Mouse (Mus musculus): ENCODE results near the gene Iqce.
"Not testable (repeated sequence)": the region's sequence is repeated elsewhere in the genome, so short reads cannot be mapped to it uniquely, and the experiment has no call there.

The Iqce gene

GRCm38 (mm10) chr5:140705501-140706171 is 3.5 kb upstream of the Iqce start:
- no peak for DNase-seq (ENCODE audit: low read depth, low spot score)

- peak; percentile 100 for DNase-seq (ENCODE audit: low read depth, low spot score)
Observed at GRCm38 (mm10) chr5:140704378-140705251, 2.4 kb upstream of the Iqce start, which contains the start of gene Brat1. Brat1 (plus strand) TSS chr5:140705011.

GRCm38 (mm10) chr5:140703480-140704377 is 1.6 kb upstream of the Iqce start:
- DNase-seq (ENCODE audit: low read depth, low spot score): peak; percentile 52

GRCm38 (mm10) chr5:140702618-140703175 is 519 bp upstream of the Iqce start:
- no peak for DNase-seq (ENCODE audit: low read depth, low spot score)

- no peak for DNase-seq (ENCODE audit: low read depth, low spot score)
Observed at GRCm38 (mm10) chr5:140701661-140702060, 517 bp downstream of the Iqce start.

GRCm38 (mm10) chr5:140699776-140700175 is 2.4 kb downstream of the Iqce start:
- DNase-seq (ENCODE audit: low read depth, low spot score): no peak

- DNase-seq (ENCODE audit: low read depth, low spot score): no peak
Observed at GRCm38 (mm10) chr5:140695987-140696386, 6.2 kb downstream of the Iqce start.

- DNase-seq (ENCODE audit: low read depth, low spot score): no peak
Observed at GRCm38 (mm10) chr5:140688434-140688833, 13.7 kb downstream of the Iqce start.

- peak; percentile 73 for DNase-seq (ENCODE audit: low read depth, low spot score)
Observed at GRCm38 (mm10) chr5:140684343-140685148, 17.6 kb downstream of the Iqce start.

- no peak for DNase-seq (ENCODE audit: low read depth, low spot score)
Observed at GRCm38 (mm10) chr5:140682113-140682512, 20.1 kb downstream of the Iqce start.

- no peak for DNase-seq (ENCODE audit: low read depth, low spot score)
Observed at GRCm38 (mm10) chr5:140680950-140681349, 21.2 kb downstream of the Iqce start.

GRCm38 (mm10) chr5:140680051-140680450 is 22.1 kb downstream of the Iqce start:
- DNase-seq (ENCODE audit: low read depth, low spot score): no peak

- DNase-seq (ENCODE audit: low read depth, low spot score): no peak
Observed at GRCm38 (mm10) chr5:140677137-140677536, 25.0 kb downstream of the Iqce start.

GRCm38 (mm10) chr5:140675640-140676039 is 26.5 kb downstream of the Iqce start:
- no peak for DNase-seq (ENCODE audit: low read depth, low spot score)

GRCm38 (mm10) chr5:140675079-140675478 is 27.1 kb downstream of the Iqce start:
- DNase-seq (ENCODE audit: low read depth, low spot score): no peak

GRCm38 (mm10) chr5:140674036-140674435 is 28.1 kb downstream of the Iqce start:
- no peak for DNase-seq (ENCODE audit: low read depth, low spot score)

- not testable (repeated sequence) for DNase-seq (ENCODE audit: low read depth, low spot score)
Observed at GRCm38 (mm10) chr5:140672603-140673002, 29.6 kb downstream of the Iqce start.

GRCm38 (mm10) chr5:140672115-140672514 is 30.1 kb downstream of the Iqce start:
- no peak for DNase-seq (ENCODE audit: low read depth, low spot score)

- peak; percentile 85 for DNase-seq (ENCODE audit: low read depth, low spot score)
Observed at GRCm38 (mm10) chr5:140663621-140664180, 38.5 kb downstream of the Iqce start.
